Mouse (Mus musculus): ENCODE data around the gene Gfpt1.

The Gfpt1 gene

GRCm38 (mm10) chr6:87042337-87043130 lies at the start of gene Gfpt1:
Gfpt1 (plus strand) TSS chr6:87042846.
- TF ChIP-seq GATA4 (IDR thresholded peaks at IDR 0.05; ENCODE audit: insufficient replicate concordance, low read length), result no peak; the same call in 1 of the 2 replicates

- TF ChIP-seq GATA4 (IDR thresholded peaks at IDR 0.05; ENCODE audit: insufficient replicate concordance, low read length), result no peak
These were observed 48.4 kb upstream of the Gfpt1 start for GRCm38 (mm10) chr6:86994254-86994653.

GRCm38 (mm10) chr6:86996629-86997307 lies 45.9 kb upstream of the Gfpt1 start:
- no peak for TF ChIP-seq GATA4 (IDR thresholded peaks at IDR 0.05; ENCODE audit: insufficient replicate concordance, low read length)

- no peak for TF ChIP-seq GATA4 (IDR thresholded peaks at IDR 0.05; ENCODE audit: insufficient replicate concordance, low read length)
These were observed 45.3 kb upstream of the Gfpt1 start for GRCm38 (mm10) chr6:86997360-86997759.

GRCm38 (mm10) chr6:87001995-87002394 lies 40.7 kb upstream of the Gfpt1 start:
- TF ChIP-seq GATA4 (IDR thresholded peaks at IDR 0.05; ENCODE audit: insufficient replicate concordance, low read length), result no peak

GRCm38 (mm10) chr6:87002521-87003055 lies 40.1 kb upstream of the Gfpt1 start:
- no peak for TF ChIP-seq GATA4 (IDR thresholded peaks at IDR 0.05; ENCODE audit: insufficient replicate concordance, low read length)

GRCm38 (mm10) chr6:87004099-87004498 lies 38.5 kb upstream of the Gfpt1 start:
- no peak for TF ChIP-seq GATA4 (IDR thresholded peaks at IDR 0.05; ENCODE audit: insufficient replicate concordance, low read length)

- TF ChIP-seq GATA4 (IDR thresholded peaks at IDR 0.05; ENCODE audit: insufficient replicate concordance, low read length), result no peak
These were observed 37.1 kb upstream of the Gfpt1 start for GRCm38 (mm10) chr6:87005577-87005976.

- TF ChIP-seq GATA4 (IDR thresholded peaks at IDR 0.05; ENCODE audit: insufficient replicate concordance, low read length), result no peak
These were observed 33.8 kb upstream of the Gfpt1 start, which contains the start of gene Nfu1 for GRCm38 (mm10) chr6:87008887-87009286. Nfu1 (plus strand) TSS chr6:87009236.

GRCm38 (mm10) chr6:87009692-87010328 lies 32.8 kb upstream of the Gfpt1 start:
- no peak; the same call in 1 of the 2 replicates for TF ChIP-seq GATA4 (IDR thresholded peaks at IDR 0.05; ENCODE audit: insufficient replicate concordance, low read length)

- TF ChIP-seq GATA4 (IDR thresholded peaks at IDR 0.05; ENCODE audit: insufficient replicate concordance, low read length), result no peak
These were observed 25.7 kb upstream of the Gfpt1 start for GRCm38 (mm10) chr6:87016916-87017315.

GRCm38 (mm10) chr6:87018874-87019273 lies 23.8 kb upstream of the Gfpt1 start:
- no peak for TF ChIP-seq GATA4 (IDR thresholded peaks at IDR 0.05; ENCODE audit: insufficient replicate concordance, low read length)

- TF ChIP-seq GATA4 (IDR thresholded peaks at IDR 0.05; ENCODE audit: insufficient replicate concordance, low read length), result no peak
These were observed 20.9 kb upstream of the Gfpt1 start for GRCm38 (mm10) chr6:87021791-87022190.

- no peak for TF ChIP-seq GATA4 (IDR thresholded peaks at IDR 0.05; ENCODE audit: insufficient replicate concordance, low read length)
These were observed 15.7 kb upstream of the Gfpt1 start for GRCm38 (mm10) chr6:87026980-87027379.

GRCm38 (mm10) chr6:87028881-87029280 lies 13.8 kb upstream of the Gfpt1 start:
- no peak for TF ChIP-seq GATA4 (IDR thresholded peaks at IDR 0.05; ENCODE audit: insufficient replicate concordance, low read length)
